Mouse (Mus musculus): ENCODE measurements around the gene Ppm1n. TPM values are rescaled to one million over a fixed set of nuclear protein-coding genes. Genes with fewer than 3 reads are reported as not detected.

Ppm1n gene
- total RNA-seq, 1 experiment from 2014 or later, result 0.19 TPM

DNA sequence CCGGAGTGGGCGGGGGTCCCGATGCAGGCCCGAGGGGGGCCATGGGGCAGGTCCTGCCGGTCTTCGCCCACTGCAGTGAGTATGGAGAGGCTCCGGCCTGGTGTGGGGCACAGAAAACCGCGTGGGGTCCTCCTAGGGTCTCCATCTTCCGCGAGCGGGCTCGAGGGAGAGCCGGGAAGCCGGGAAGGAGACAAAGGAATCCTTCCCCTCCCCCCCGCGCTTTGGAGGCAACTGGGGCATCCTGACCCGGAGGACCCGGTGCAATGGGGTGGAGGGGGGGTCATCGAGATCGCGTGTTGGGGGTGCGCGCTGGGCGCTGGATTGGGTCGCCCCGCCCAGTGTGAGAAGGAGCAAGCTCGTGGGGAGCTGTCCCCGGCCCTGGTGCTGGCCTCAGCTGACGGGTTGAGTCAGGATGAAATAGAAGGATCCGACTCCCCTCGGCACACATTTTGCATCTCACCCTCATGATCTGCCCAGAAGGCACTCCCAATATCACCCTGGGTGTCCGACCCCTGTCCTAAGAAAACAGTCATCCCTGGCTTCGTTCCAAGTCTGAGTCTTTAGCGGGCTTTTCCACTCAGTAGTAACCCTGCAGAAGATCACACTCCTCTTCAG is 3.0 kb upstream of the Ppm1n start:
- DNase-seq, result peak; percentile 87

DNA sequence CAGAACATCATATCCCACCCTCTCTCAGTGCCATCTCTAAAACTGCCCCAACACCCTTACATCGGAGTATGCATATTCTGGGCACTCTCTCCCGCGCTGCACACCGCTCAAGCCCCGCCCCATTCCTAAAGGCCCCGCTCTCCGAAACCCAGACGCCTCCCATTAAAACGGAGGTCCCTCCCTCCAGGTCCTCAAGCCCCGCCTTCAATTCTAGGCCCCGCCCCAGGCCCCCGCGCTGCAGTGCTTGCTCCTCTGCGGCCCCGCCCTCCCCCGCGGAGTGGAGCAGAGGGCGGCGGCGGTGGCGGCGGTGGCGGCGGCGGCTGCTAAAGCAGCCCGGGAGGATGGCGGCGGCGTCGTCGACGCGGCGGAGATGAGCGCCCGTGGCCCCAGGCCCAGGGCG is 2.5 kb upstream of the Ppm1n start, which contains the start of gene Rtn2:
TSS of gene Rtn2 (plus strand) at position 240 of the 400 bp plus-strand sequence.
- peak; percentile 89 for DNase-seq

DNA sequence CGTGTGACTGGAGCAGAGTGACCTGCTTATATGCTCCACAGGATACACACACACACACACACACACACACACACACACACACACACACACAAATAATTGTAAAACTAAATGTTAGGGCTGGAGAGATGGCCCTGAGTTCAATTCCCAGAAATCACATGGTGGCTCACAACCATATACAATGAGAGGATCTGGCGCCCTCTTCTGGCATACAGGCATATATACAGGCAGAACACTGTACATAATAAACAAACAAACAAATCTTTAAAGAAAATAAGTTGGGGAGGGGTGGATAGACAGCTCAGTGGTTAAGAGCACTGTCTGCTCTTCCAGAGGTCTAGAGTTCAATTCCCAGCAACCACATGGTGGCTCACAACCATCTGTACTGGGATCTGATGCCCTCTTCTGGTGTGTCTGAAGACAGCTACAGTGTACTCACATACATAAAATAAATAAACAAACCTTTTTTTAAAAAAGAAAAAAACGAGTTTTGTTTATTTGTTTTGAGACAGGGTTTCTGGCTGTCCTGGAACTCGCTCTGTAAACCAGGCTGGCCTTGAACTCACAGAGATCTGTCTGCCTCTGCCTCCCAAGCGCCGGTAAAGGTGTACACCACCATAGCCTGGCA is 1.9 kb upstream of the Ppm1n start:
- DNase-seq, result peak; percentile 70

DNA sequence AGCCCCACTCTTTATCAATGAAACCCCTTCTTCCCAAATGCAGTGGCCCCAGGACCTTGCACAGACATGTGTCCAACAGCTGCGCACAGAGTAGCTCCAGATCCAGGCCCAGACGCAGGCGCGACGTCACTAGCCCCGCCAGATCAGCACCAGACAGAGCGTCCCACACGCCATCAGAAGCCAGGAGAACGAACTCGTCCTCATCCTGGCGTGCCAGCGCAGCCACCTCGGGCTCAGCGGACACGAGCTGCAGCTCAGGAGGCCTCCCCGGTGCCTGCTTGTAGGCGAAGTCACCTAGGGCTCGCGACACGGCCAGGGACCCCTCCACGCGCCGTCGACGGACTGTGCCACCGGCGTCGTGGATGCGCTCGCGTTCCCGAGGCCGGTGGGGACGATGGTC is 812 bp downstream of the Ppm1n start:
- no peak for DNase-seq

DNA sequence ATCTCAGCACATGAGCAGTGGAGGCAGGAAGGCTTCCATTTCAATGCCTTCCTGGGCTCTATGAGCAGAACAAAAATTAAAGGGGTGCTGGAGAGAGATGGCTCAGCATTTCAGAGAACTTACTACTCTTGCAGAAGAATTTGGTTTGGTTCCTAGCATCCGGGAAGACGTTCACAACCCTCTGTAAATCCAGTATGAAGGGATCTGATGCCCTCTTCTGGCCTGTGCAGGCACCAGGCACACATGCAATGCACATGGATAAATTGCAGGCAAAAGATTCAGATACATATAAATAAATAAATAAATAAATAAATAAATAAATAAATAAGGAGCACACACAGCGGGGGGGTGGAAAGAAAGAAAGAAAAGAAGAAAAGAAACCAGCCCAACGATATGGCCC is 3.6 kb downstream of the Ppm1n start:
- DNase-seq, result no peak

DNA sequence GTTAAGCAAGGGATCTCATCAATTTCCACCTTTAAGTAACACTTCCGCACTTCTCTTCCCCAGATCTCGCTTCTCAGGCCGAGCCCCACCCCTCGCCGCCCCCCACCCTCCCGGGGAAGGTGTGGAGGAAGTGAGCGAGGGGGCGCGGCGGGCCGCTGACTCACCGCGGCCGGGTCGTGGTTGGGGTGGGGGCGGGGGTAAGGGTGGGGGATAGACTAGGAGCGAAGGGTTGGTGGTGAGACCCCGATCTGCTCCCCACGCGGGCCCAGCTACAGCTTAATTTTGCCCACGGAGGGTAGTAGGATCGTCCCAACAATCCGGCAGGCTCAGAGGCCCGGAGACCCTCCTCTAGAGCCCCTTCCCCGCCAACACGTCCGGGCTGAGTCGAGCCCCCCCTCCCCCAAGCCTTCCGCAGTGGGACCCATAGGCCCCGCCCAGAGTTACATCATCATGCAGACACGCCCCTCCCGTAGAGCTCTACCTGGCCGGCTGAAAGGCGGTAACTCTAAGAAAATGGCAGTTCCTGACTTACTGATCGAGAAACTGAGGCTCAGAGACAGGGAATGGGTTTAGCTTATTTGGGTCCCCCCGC is 7.6 kb downstream of the Ppm1n start:
- peak; percentile 87 for DNase-seq

DNA sequence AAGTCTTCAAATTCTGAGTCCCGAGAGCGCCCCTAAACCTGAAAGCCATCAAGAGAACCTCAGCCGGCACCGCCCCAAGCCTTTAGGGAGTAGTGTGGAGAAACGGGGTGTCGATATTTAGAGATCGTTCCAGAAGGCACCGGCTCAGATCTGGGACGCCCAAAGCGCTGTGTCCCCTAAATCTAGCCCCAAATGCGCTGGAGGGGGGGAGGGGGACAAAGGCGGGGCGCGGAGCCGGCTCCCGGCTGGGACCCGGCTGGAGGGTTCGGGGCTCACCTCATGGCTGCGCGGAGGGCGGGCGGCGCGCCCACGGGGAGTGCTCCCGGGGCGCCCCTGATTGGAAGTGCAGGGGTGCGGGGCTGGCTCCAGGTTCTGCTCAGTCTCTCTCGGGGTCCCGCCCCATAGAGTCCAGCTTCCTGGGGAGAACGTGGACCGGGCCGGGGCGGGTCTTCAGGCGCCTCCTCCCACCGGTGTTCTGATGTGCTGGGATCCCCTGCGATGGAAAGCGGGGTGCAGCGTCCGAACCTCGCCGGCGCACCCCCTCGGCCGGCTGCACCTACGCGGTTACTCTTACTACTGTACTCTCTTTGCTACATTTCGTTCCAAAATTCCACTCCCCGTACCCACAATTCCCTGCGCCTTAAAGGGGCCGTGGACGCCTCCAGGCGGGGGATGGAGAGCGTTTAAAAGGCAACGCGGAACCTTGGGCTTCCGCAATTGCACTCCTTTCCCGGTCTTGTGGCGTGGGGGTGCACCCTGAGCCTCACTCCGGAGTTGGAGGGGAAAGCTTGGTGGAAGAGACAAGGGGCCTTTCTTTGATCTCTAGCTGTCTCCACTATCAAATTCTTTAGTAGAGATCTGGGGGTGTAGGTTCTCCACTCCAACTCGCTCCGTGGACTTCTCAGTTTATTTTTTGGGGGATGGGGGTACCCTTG is 8.4 kb downstream of the Ppm1n start, which contains the start of gene Vasp:
TSS of gene Vasp (minus strand) at position 580 of the 935 bp plus-strand sequence.
- DNase-seq, result peak; percentile 92

DNA sequence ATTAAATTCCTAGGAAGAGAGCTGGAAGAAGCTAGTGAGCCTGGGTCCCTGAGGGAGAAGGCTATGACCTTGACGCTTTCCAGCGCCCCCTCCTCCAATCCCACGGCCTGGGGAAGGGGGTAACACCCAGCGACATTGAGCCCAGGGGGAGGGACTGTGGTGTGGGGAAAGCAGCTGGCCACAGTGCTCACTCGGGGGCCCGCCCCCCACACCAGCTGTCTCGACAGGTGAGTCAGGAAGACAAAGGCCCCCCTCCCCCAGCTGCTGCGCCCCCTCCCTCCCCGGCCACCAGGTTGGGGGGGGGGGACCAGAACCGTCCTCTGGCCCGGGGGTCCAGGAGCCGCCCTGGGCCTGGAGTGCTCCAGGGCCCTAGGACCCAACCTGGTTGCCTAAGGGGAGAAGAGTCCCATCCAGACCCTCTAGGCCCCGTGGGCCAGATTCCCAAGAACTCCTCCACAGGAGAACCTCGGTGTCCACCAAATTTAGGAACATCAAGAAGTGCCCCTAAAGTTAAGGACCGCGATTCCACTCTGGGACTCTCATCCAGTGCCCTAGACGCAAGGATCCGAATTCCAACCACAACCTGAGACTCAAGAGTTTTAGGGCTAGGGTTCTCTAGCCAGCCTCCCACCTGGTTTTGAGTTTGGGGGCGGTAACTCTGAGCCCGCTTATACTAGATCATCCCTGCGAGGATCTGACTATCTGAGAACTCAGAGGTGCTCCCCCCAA is 9.2 kb downstream of the Ppm1n start:
- peak; percentile 43 for DNase-seq

DNA sequence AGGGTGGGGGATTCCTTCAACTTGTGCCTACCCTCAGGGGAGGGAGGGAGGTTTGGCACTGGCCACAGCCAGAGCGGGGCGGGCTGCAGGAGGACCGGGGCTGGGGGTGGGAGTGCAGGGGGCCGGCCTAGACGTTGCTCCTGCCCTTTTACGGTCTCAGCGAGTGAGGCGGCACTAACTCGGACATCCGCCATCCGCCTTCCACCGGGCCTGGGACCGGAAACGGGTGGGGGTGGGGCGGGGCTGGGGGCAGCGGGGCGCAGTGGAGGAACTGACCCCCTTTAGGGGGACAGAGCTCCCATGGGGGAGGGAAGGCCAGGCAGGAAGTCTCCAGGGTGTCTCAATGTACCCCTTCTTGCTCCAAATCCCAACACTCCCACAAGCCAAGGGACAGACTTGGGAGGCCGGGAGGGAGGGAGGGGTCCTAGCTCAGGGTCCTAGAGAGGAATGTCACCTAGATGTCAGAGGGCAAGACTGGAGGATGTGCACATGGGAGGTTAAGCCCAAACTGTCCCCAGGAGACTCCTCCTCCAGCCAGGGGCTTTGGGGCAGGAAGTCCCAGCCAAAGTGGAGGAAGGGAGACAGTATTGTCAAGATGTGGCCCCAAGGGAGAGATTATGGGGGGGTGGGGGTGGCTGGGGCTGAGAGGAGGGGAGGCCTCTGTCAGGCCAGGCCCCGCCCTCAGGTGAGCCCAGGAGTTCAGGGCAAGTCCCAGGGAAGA is 10.0 kb downstream of the Ppm1n start:
- DNase-seq, result peak; percentile 82

DNA sequence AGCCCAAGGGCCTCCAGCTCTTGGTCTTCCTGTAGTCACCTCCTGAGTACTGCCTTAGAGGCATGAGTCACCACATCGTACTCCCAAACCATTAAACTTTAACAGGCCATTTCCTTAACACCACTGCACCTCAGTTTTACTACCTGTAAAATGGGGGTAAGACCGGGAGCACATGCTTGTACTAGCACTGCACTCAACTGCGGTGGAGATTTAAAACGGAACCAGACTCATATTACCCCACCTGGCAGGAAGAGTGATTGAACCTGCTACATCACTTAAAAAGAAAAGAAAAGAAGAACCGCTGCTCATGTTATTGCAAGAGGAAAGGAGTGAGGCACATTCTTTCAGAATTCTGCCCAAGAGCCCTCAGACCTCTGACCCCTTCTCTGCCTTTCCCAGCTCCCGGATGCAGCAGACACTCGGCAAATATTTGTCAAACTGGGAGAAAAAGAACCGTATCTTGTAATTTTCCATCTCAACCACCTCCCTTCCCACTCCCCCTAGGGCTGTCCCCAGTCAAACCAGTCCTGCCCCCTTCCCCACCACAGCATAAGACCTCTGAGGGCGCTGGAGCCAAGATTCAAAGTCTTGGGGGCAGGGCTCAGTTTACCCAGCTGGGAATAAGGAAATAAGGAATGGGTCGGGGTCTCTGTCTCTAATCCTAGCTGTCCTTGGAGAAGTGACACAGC is 10.7 kb downstream of the Ppm1n start:
- no peak for DNase-seq

DNA sequence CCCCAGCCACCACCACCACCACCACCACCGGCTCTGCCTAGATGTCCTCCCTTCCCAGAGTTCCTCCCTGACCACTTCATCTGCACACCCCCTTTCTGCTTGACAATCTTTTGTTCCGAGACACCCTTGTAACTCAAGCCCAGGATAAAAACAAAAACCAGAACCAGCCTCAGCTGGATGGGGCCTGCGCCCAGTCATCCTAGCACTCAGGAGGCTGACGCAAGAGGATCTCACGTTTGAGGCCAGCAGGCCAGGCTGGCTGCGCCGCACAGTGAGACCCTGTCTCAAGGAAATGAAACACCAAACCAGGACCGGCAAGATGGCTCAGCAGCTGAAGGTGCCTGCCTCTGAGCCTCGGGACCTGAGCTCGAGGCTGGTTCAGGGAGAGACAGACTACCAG is 12.8 kb downstream of the Ppm1n start:
- no peak for DNase-seq

DNA sequence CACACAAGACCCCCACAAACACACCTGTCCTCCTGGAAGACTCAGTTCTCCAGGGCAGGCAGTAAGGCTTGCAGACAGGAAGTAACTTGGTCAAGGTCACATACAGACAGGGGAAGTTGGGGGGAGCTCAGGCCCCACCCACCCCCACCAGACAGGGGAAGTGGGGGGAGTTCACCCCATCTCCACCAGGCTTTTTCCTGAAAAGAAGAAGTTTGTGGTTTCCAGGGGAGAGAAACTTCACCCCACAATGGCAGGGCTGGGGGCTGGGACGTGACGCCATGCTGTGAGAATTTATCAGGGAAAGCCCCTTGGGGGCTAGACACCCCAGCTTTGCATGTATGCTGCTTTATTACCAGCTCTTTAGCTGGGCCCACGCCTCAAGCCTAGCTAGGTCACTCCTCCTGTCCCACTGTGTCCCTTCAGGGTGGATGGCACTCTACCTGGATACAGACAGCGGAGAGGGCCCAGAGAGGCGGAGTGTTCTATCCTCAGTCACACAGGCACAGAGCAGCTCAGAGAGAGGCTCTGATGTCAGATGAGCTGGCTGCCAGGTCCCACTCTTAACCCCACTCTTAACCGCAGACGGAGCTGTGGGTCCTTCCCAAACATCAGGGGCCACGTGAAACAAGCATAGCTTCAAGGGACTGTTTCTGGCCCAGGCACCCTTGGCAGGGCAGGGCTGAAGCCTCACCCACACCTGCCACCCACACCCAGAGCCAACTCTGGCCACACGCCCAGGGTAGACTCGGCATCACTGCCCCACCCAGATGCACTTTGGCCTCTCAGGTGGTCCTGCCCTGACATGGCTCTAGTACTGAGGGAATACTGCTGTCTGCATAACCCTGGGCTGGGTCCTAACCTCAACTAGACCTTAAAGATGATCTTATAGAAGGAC is 13.7 kb downstream of the Ppm1n start:
- DNase-seq, result no peak

DNA sequence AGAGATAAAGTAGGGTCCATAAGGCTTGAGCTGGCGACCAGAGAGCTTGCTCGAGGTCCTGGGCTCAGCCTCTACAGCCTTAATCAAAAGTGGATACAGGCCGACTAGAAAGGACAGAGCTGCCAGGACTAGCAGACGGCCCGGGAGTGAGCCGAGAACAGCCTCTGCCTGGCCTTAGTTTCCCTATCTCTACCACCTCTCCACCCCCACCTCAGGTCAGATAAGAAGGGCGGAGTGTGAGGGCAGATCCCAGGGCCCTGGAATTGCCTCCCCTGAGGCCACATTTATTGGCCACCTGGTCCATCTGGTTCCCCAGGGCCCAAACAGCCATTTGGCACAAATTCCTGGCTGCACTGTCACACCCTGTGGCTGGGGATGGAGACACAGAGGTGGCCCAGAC is 14.7 kb downstream of the Ppm1n start:
- peak; percentile 49 for DNase-seq

DNA sequence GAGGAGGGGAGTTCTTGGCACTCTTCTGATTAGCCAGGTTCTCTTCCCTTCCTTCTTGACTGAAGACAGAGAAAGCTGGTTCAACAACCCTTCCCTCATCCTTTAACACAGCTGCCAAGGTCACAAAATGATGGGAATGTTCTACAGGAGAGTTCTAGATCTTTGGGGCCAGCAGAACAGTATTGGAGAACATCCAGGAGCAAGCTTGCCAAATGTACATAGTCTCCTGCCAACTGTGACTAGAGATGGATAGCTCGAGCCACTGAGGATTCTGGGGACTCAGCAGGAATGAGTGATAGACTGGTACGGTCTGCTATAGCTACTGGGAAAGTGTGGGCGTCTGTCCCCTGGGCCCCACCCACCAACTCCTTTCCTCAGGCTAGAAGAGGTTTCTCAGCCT is 21.5 kb downstream of the Ppm1n start:
- peak; percentile 54 for DNase-seq

DNA sequence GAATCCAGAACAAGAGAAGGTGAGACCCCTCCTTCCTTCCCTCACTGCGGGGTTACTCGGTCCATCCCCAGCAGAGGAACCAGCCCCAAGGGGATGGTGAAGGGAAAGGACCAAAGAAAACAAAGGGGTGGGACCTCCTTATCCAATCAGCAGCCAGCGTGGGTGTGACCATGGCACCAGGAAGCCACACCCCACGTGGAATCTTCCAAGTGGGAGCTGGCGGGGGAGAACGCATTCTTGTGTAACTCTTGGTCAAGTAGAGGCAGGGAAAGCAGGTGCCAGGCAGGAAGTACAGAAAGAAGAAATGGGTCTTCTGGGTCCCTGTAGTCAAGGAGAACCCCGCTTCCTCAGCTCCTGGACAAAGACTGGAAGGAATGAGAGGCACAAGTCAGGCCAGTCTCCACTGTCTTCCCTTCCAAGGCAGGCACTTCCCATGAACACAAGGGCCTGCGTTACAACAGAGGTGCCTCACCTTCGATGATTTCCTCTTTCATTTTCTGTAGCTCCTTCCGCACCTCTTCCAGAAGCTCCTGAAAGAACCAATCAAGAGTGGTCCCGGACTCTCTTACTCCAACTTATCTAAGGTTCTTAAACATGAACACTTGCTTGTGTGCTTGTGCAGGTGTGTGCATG is 22.4 kb downstream of the Ppm1n start:
- DNase-seq, result peak; percentile 83

DNA sequence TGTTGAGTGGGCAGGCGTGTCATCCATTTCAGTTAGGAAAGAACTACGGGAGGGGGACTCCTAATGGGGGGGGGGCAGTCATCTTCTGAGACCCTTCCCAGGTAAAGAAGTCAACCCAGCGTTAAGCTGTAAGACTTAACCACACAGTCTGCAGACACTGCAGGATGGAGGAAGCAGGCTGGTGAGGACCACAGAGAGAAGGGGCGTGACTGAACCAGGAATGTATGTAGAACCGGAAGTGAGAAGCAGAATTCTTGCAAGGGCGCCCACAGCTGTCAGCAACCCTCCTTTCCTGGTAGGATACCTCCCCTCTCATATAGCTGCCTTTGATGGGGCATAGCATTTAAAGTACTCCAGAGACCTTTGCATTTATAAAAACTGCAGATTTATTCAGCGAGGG is 23.3 kb downstream of the Ppm1n start:
- no peak for DNase-seq

DNA sequence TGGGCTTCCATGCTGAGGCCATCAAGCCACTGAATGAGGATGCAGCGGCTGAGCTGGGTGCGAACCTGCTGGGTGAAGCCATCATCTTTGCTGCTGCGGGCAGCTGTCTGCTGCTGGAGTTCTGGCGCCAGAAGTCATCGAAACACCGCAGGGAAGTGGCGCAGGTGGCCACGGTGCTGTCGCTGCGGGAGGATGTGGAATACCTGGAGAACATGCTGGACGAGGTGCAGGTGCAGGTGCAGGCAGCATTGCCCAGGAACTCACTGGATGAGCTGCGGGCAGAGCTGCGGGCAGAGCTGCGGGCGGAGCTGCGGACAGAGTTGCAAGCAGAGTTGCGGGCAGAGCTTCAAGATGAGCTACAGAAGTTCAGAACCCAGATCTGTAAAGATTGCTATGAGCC is 24.5 kb downstream of the Ppm1n start:
- no peak for DNase-seq

DNA sequence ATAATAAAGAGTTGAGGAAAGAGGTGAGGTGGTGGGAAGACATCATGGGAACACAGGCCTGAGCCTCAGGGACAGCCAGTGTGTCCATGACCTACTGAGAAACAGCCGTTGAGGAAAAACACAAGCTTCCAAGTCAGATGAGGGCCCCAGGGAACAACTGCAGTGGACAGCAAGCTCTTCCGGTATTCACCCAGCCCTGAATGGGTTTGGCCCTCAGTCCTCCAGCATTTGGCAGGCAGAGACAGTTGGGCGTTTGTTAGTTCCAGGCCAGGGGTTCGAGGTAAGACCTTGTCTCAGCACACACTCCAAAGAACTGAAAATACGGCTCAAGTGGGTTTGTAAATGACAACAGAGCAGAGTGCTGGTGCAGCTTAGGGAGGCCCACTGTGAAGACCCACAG is 26.4 kb downstream of the Ppm1n start:
- DNase-seq, result no peak

DNA sequence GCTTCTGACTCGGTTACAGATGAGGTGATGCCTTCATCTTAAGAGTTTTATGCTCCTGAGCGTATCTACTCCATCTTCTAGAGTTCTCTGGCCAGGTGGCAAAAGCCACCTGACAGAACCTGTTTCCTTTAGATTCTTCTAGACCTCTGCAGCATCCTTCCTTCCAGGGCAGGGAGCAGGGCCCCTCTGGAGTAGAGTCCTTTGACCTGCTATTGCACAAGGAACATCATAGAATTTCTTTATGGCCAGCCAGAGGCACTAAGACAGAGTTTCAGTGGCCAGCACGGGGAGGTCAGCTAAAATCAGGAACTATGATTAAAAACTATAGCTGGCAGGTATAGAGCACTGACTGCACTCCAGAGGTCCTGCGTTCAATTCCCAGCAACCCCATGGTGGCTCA is 27.8 kb downstream of the Ppm1n start:
- DNase-seq, result no peak
